Mouse (Mus musculus) ES-E14 (cell line): ENCODE data around the gene Megf11.

ENCODE experiments used
- CHD2 ChIP-seq: IDR thresholded peaks from 2 replicates; pipeline ENCODE4 v1.6.1; 2014; ENCODE audit warnings: mild to moderate bottlenecking, low read depth, low read length, inconsistent platforms
- HCFC1 ChIP-seq: IDR thresholded peaks from 2 replicates; pipeline ENCODE4 v1.6.1; 2012; ENCODE audit warnings: low read length, inconsistent platforms, borderline replicate concordance; ENCODE audit not compliant: insufficient read depth
- MAFK ChIP-seq: IDR thresholded peaks from 2 replicates; pipeline ENCODE4 v1.6.1; 2014; ENCODE audit warnings: mild to moderate bottlenecking, low read depth, low read length, inconsistent platforms; ENCODE audit not compliant: insufficient read depth
- ZC3H11A ChIP-seq: IDR thresholded peaks from 2 replicates; pipeline ENCODE4 v1.6.1; 2012; ENCODE audit warnings: low read depth, mild to moderate bottlenecking, inconsistent platforms, low read length, borderline replicate concordance
- ZNF384 ChIP-seq: IDR thresholded peaks from 2 replicates; pipeline ENCODE4 v1.6.1; 2012; ENCODE audit warnings: low read depth, low read length, inconsistent platforms

- no peak for TF ChIP-seq ZNF384
- TF ChIP-seq ZC3H11A: no peak
- TF ChIP-seq CHD2: no peak
- TF ChIP-seq HCFC1: no peak
- TF ChIP-seq MAFK: no peak
Measured at GRCm38 (mm10) chr9:64564315-64564767, 178.9 kb downstream of the Megf11 start.
